In the genomic region with DNA sequence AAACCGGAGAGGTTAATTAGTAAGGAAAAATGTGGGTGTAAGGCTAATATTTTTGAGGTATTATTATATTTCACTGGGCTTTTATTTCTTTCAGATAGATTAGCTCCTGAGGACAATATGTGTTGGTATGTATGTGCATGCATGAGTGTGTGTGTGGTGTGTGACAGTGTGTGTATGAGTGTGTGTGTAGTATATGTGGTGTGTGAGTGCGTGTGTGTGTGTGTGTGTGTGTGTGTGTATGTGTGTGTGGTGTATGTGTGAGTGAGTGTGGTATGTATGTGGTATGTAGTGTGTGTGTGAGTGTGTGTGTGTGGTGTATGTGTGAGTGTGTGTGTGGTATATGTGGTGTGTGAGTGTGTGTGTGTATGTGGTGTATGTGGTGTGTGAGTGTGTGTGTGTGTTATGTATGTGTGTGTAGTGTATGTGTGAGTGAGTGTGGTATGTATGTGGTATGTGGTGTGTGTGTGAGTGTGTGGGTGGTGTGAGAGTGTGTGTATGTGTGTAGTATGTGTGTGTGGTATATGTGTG, we compare ENCODE assay signal across 15 mouse cellular contexts. TPM values are rescaled to one million over a fixed set of nuclear protein-coding genes. Genes with fewer than 3 reads are reported as not detected.
A peak's percentile ranks its signal among the peaks of the same experiment; 100 is the strongest.
DNase-seq lines count a peak whose midpoint lies in the region; ATAC-seq lines count a peak whose summit lies in the region.
"Had no signal": no experiment of that assay in that cellular context is flagged by ENCODE, and none has a peak within 500 bp of the region (broad histone marks: within the 10 kb centered on the region; RNA-seq: fewer than 3 reads in every experiment).

No protein-coding gene starts in this region.

- H3K4me3 ChIP-seq in heart, embryonic 12.5 days, result no peak overlapping the region
- no peak overlapping the region for H3K4me3 ChIP-seq in neural tube, embryonic 13.5 days
- no peak overlapping the region for H3K4me3 ChIP-seq in limb, embryonic 12.5 days (replicated peaks)
- H3K4me3 ChIP-seq: liver, embryonic 15.5 days; stomach, embryonic 15.5 days had no signal

- no peak overlapping the region for H3K27ac ChIP-seq in heart, embryonic 12.5 days (ENCODE audit: poor library complexity, severe bottlenecking)
- no peak overlapping the region for H3K27ac ChIP-seq in neural tube, embryonic 13.5 days (replicated peaks)
- H3K27ac ChIP-seq in limb, embryonic 12.5 days, result no peak overlapping the region
- H3K27ac ChIP-seq: heart, embryonic 13.5 days; liver, embryonic 15.5 days; macrophage; stomach, embryonic 15.5 days had no signal

- intact Hi-C loops in heart, postnatal 10 days (cut with DNase I), result no loop called here

- peak overlapping the region; percentile 61; the same call in 1 of the 2 replicates for H3K4me2 ChIP-seq in heart, embryonic 12.5 days
- peak overlapping the region; percentile 49 for H3K4me2 ChIP-seq in neural tube, embryonic 13.5 days
- peak overlapping the region; percentile 52; the same call in 1 of the 2 replicates for H3K4me2 ChIP-seq in limb, embryonic 12.5 days
- H3K4me2 ChIP-seq: liver, embryonic 15.5 days had no signal

- peaks cover 9% of the 10 kb centered on the region for H3K27me3 ChIP-seq in heart, embryonic 12.5 days (replicated peaks)
- H3K27me3 ChIP-seq in neural tube, embryonic 13.5 days, result peaks cover 4% of the 10 kb centered on the region; the same call in 1 of the 2 replicates
- H3K27me3 ChIP-seq in limb, embryonic 12.5 days, result peaks cover 15% of the 10 kb centered on the region
- H3K27me3 ChIP-seq: liver, embryonic 15.5 days; stomach, embryonic 15.5 days had no signal

- ATAC-seq in heart, embryonic 12.5 days (ENCODE audit: insufficient number of reproducible peaks, low FRiP score), result no peak
- ATAC-seq in neural tube, embryonic 13.5 days (ENCODE audit: low read depth), result peak; percentile 32; the same call in 1 of the 2 replicates
- 0 out of 2 replicates have a peak, but pooled peaks have one; percentile 43 for ATAC-seq in limb, embryonic 12.5 days (ENCODE audit: insufficient number of reproducible peaks, insufficient read depth, low FRiP score, low TSS enrichment, low read depth)

- peaks cover 10% of the 10 kb centered on the region for H3K4me1 ChIP-seq in heart, embryonic 12.5 days (replicated peaks)
- peaks cover 13% of the 10 kb centered on the region for H3K4me1 ChIP-seq in neural tube, embryonic 13.5 days (replicated peaks)
- H3K4me1 ChIP-seq in limb, embryonic 12.5 days (replicated peaks), result peaks cover 13% of the 10 kb centered on the region
- H3K4me1 ChIP-seq: liver, embryonic 15.5 days; stomach, embryonic 15.5 days had no signal

- 82% methylated on average over 2 of the region's 2 CpGs for WGBS in heart, embryonic 12.5 days
- WGBS in neural tube, embryonic 13.5 days, result 82% methylated on average over 2 of the region's 2 CpGs
- 77% methylated on average over 2 of the region's 2 CpGs for WGBS in limb, embryonic 12.5 days

- no peaks in the 10 kb centered on the region for H3K36me3 ChIP-seq in heart, embryonic 12.5 days
- H3K36me3 ChIP-seq in neural tube, embryonic 13.5 days, result no peaks in the 10 kb centered on the region
- no peaks in the 10 kb centered on the region for H3K36me3 ChIP-seq in limb, embryonic 12.5 days
- H3K36me3 ChIP-seq: heart, embryonic 13.5 days; liver, embryonic 15.5 days; stomach, embryonic 15.5 days had no signal

- DNase-seq in heart, postnatal 10 days, result no peak
- DNase-seq in neural tube, embryonic 10.5 days (ENCODE audit: extremely low spot score, low spot score), result no peak
- DNase-seq in spleen, adult 18-20 months, result no peak
- DNase-seq in yolk sac, embryonic 10.5 days (ENCODE audit: low spot score), result no peak
- DNase-seq in embryo, embryonic 11 days, result no peak
- DNase-seq: cerebellum, adult 9-11 months; gastrocnemius, postnatal 25 days; thymus, postnatal 25 days had no signal

- H3K9ac ChIP-seq in heart, embryonic 12.5 days, result no peak overlapping the region
- no peak overlapping the region for H3K9ac ChIP-seq in neural tube, embryonic 13.5 days
- no peak overlapping the region for H3K9ac ChIP-seq in limb, embryonic 12.5 days (replicated peaks)
- H3K9ac ChIP-seq: liver, embryonic 15.5 days; stomach, embryonic 15.5 days had no signal

- no peaks in the 10 kb centered on the region for H3K9me3 ChIP-seq in heart, embryonic 12.5 days (replicated peaks)
- H3K9me3 ChIP-seq in neural tube, embryonic 13.5 days, result no peaks in the 10 kb centered on the region
- H3K9me3 ChIP-seq in limb, embryonic 12.5 days, result no peaks in the 10 kb centered on the region
- H3K9me3 ChIP-seq: heart, embryonic 13.5 days; liver, embryonic 15.5 days; stomach, embryonic 15.5 days had no signal

RNA-seq across cellular contexts. Expression of a gene that starts 16.4 kb away (rescaled TPM):
- 8.5 and 9.4 TPM in 2 replicates for polyA plus RNA-seq in heart, embryonic 12.5 days (2016; fragmentation: Nextera tagmentation; extraction: Ambion mirVana)
- total RNA-seq in heart, postnatal 10 days (2021), result 1 to 10 TPM; 9.1 TPM
- polyA plus RNA-seq in neural tube, embryonic 13.5 days (2015; fragmentation: Nextera tagmentation; extraction: Ambion mirVana), result 5.1 and 5.7 TPM in 2 replicates
- polyA plus RNA-seq in limb, embryonic 12.5 days (2016; fragmentation: Nextera tagmentation; extraction: Ambion mirVana), result 9.3 and 9.8 TPM in 2 replicates

RNA-seq across cellular contexts. Expression of a gene that starts 51.7 kb away (rescaled TPM):
- polyA plus RNA-seq in heart, embryonic 12.5 days (2016; fragmentation: Nextera tagmentation; extraction: Ambion mirVana), result not detected in 2 replicates
- under 1 TPM; 0.05 to 0.19 TPM for total RNA-seq in heart, postnatal 10 days (2021)
- polyA plus RNA-seq in neural tube, embryonic 13.5 days (2015; fragmentation: Nextera tagmentation; extraction: Ambion mirVana), result 1.9 and 2.0 TPM in 2 replicates
- 0.04 and 0.05 TPM in 2 replicates for polyA plus RNA-seq in limb, embryonic 12.5 days (2016; fragmentation: Nextera tagmentation; extraction: Ambion mirVana)
- polyA plus RNA-seq: heart, embryonic 13.5 days had no signal
